Mouse (Mus musculus) olfactory bulb, adult 2 months (tissue): ENCODE results near the gene Leng8.

ENCODE experiments used
- CTCF ChIP-seq: fragments of 200-500 bp; IDR thresholded peaks from 2 replicates; pipeline ENCODE4 v1.5.1; 2012; ENCODE audit warnings: low read depth, mild to moderate bottlenecking, low read length, moderate library complexity; ENCODE audit not compliant: insufficient read depth
- POLR2A ChIP-seq: fragments of 200-500 bp; IDR thresholded peaks from 2 replicates; pipeline ENCODE4 v1.6.1; 2012; ENCODE audit warnings: mild to moderate bottlenecking, low read depth, low read length, moderate library complexity; ENCODE audit not compliant: insufficient read depth

DNA sequence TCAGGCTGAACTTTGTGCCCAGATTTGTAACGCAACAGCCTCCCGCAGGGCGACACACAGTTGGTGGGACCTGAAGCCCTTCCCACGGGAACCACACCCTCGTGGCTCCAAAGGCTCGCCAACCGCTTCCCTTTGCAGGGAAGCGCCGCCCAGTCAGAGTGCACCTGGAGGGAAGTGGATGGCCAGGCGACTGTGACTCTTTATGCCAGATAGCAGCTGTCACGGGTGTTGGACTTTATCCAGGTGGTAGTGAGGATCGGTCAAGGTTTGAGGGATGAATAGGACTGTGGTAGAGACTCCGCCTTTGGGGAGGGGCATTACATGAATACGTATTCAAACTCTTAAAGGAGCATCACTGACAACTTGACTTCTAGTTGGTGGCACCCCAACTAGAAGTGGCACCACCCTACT, 14.0 kb downstream of the Leng8 start:
- no peak for TF ChIP-seq CTCF
- TF ChIP-seq POLR2A = no peak
